Mouse (Mus musculus) MEL (cell line): ENCODE measurements around the gene Olfr612.

Source experiments
- CTCF ChIP-seq, 3 experiments: IDR thresholded peaks in 2 of 3; conservative IDR thresholded peaks in 1 of 3; 2 replicates each; pipeline ENCODE4 v1.5.1; 2011 to 2012; ENCODE audit warnings: low read length in 3 of 3, low read depth in 2 of 3, mild to moderate bottlenecking in 2 of 3, improper control_type of control experiment in 1 of 3, inconsistent platforms in 1 of 3, mixed read lengths in 1 of 3, moderate library complexity in 1 of 3; ENCODE audit not compliant: control insufficient read depth in 1 of 3, insufficient read depth in 1 of 3, poor library complexity in 1 of 3, severe bottlenecking in 1 of 3
- ETS1 ChIP-seq: IDR thresholded peaks from 2 replicates; pipeline ENCODE4 v1.6.1; 2012; ENCODE audit warnings: low read depth, mild to moderate bottlenecking, inconsistent platforms, low read length, improper control_type of control experiment, moderate library complexity
- GATA1 ChIP-seq: IDR thresholded peaks from 2 replicates; pipeline ENCODE4 v1.6.1; 2011; ENCODE audit warnings: low read depth, low read length, improper control_type of control experiment
- HCFC1 ChIP-seq: IDR thresholded peaks from 2 replicates; pipeline ENCODE4 v1.6.1; 2012; ENCODE audit warnings: low read depth, mild to moderate bottlenecking, inconsistent platforms, low read length, improper control_type of control experiment, moderate library complexity
- MEF2A ChIP-seq: IDR thresholded peaks from 2 replicates; pipeline ENCODE4 v1.6.1; 2014; ENCODE audit warnings: low read depth, mild to moderate bottlenecking, inconsistent platforms, low read length, improper control_type of control experiment; ENCODE audit not compliant: poor library complexity, insufficient replicate concordance, severe bottlenecking; ENCODE audit errors: extremely low read depth
- RCOR1 ChIP-seq: IDR thresholded peaks from 2 replicates; pipeline ENCODE4 v1.6.1; 2012; ENCODE audit warnings: low read depth, mild to moderate bottlenecking, inconsistent platforms, low read length, improper control_type of control experiment
- TCF12 ChIP-seq: IDR thresholded peaks from 2 replicates; pipeline ENCODE4 v1.6.1; 2014; ENCODE audit warnings: low read depth, mild to moderate bottlenecking, inconsistent platforms, low read length, improper control_type of control experiment, moderate library complexity

DNA sequence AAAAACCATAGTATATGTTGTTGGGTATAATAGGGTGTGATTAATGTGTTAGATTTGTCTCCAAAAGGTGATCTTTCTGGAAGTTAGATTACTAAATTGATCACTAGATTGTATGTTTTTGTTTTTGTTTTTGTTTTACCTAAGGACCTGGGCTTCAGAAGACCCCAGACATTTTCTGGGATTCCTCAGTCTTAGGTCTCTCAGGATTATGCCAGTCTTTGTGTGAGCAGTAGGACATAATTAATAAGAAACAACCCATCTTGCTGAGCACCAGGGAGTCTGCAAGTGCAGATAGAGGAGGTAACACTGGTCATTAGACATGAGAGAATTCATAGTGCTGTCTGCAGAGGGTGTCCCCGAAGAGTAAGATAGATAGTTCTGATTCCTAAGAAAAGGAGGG, 30.2 kb upstream of the Olfr612 start, which contains the start of gene Olfr617:
- TF ChIP-seq CTCF (IDR thresholded peaks at IDR 0.05 in 2 of 3, conservative IDR thresholded peaks at IDR 0.05 in 1 of 3; ENCODE audit: control insufficient read depth in 1 of 3, insufficient read depth in 1 of 3, low read depth in 2 of 3, low read length in 3 of 3, poor library complexity in 1 of 3, severe bottlenecking in 1 of 3), result no peak
- no peak for TF ChIP-seq GATA1
- no peak for TF ChIP-seq MEF2A
- no peak for TF ChIP-seq HCFC1
- no peak for TF ChIP-seq ETS1
- TF ChIP-seq TCF12, result no peak
- TF ChIP-seq RCOR1, result no peak
